Mouse (Mus musculus) CH12.LX (cell line): ENCODE measurements around the gene Cit. TPM values are rescaled to one million over a fixed set of nuclear protein-coding genes. Genes with fewer than 3 reads are reported as not detected.

ENCODE experiments used
- DNase-seq: peaks from one replicate; pipeline ENCODE4 v3.0.0-alpha.2; 2013; ENCODE audit errors: extremely low read depth
- H3K27ac ChIP-seq: 2 replicates; pipeline ENCODE4 v1.5.1; 2012; ENCODE audit warnings: low read depth, mild to moderate bottlenecking, control low read depth, moderate library complexity; ENCODE audit not compliant: insufficient read depth
- H3K27me3 ChIP-seq: replicated peaks from 2 replicates; pipeline ENCODE3; 2012; ENCODE audit warnings: inconsistent platforms
- H3K36me3 ChIP-seq, 2 experiments: replicated peaks in 1 of 2; 2 replicates each; pipeline versions ENCODE3 to v1.6.1; 2012; ENCODE audit warnings: inconsistent platforms in 1 of 2, low read length in 1 of 2, mild to moderate bottlenecking in 1 of 2, mixed read lengths in 1 of 2, moderate library complexity in 1 of 2; ENCODE audit not compliant: control insufficient read depth in 1 of 2, insufficient read depth in 1 of 2
- H3K4me1 ChIP-seq, 2 experiments: 2 replicates each; pipeline ENCODE4 v1.6.1; 2012; ENCODE audit warnings: inconsistent platforms in 1 of 2, moderate library complexity in 1 of 2; ENCODE audit not compliant: insufficient read depth in 2 of 2, control insufficient read depth in 1 of 2
- H3K4me2 ChIP-seq: 2 replicates; pipeline ENCODE4 v1.6.1; 2012; ENCODE audit warnings: low read depth, mild to moderate bottlenecking, control low read depth; ENCODE audit not compliant: poor library complexity, insufficient read depth, severe bottlenecking
- H3K4me3 ChIP-seq, 3 experiments: fragments of 150-350 bp in 1 of 3; sonication (generic) in 1 of 3; replicated peaks in 1 of 3; 2 replicates each; pipeline versions ENCODE3 to v1.5.1; 2011 to 2012; ENCODE audit warnings: low read depth in 2 of 3, low read length in 2 of 3, mild to moderate bottlenecking in 2 of 3, moderate library complexity in 2 of 3, control low read depth in 1 of 3, improper control_type of control experiment in 1 of 3, inconsistent platforms in 1 of 3, mixed read lengths in 1 of 3; ENCODE audit not compliant: poor library complexity in 1 of 3
- H3K79me2 ChIP-seq: replicated peaks from 2 replicates; pipeline ENCODE4 v1.6.1; 2012; ENCODE audit warnings: mild to moderate bottlenecking, moderate library complexity; ENCODE audit not compliant: control insufficient read depth, poor library complexity, insufficient read depth, severe bottlenecking; ENCODE audit errors: extremely low read depth
- H3K9ac ChIP-seq: 2 replicates; pipeline ENCODE4 v1.6.1; 2012; ENCODE audit warnings: low read depth, mild to moderate bottlenecking, control low read depth, moderate library complexity; ENCODE audit not compliant: insufficient read depth
- H3K9me3 ChIP-seq: replicated peaks from 2 replicates; pipeline ENCODE3; 2012; ENCODE audit warnings: low read length, inconsistent platforms, mixed read lengths
- BHLHE40 ChIP-seq: IDR thresholded peaks from 2 replicates; pipeline ENCODE4 v1.6.1; 2011; ENCODE audit warnings: mild to moderate bottlenecking, low read depth, low read length, improper control_type of control experiment
- CHD2 ChIP-seq: IDR thresholded peaks from 2 replicates; pipeline ENCODE4 v1.6.1; 2011; ENCODE audit warnings: low read length, improper control_type of control experiment
- CTCF ChIP-seq, 2 experiments: IDR thresholded peaks in 1 of 2; conservative IDR thresholded peaks in 1 of 2; 2 replicates each; pipeline ENCODE4 v1.5.1; 2011 to 2012; ENCODE audit warnings: low read depth in 2 of 2, low read length in 2 of 2, improper control_type of control experiment in 1 of 2, inconsistent platforms in 1 of 2, mild to moderate bottlenecking in 1 of 2, moderate library complexity in 1 of 2
- E2F4 ChIP-seq: IDR thresholded peaks from 2 replicates; pipeline ENCODE4 v1.6.1; 2011; ENCODE audit warnings: low read depth, low read length, improper control_type of control experiment; ENCODE audit not compliant: insufficient replicate concordance
- ELF1 ChIP-seq: IDR thresholded peaks from 2 replicates; pipeline ENCODE4 v1.6.1; 2014; ENCODE audit warnings: low read depth, mild to moderate bottlenecking, inconsistent platforms, low read length, improper control_type of control experiment
- ETS1 ChIP-seq: conservative IDR thresholded peaks from 2 replicates; pipeline ENCODE4 v1.6.1; 2012; ENCODE audit warnings: low read depth, mild to moderate bottlenecking, inconsistent platforms, low read length, improper control_type of control experiment, moderate library complexity
- HCFC1 ChIP-seq: IDR thresholded peaks from 2 replicates; pipeline ENCODE4 v1.6.1; 2012; ENCODE audit warnings: low read depth, mild to moderate bottlenecking, inconsistent platforms, low read length, improper control_type of control experiment
- JUN ChIP-seq: IDR thresholded peaks from 2 replicates; pipeline ENCODE4 v1.6.1; 2011; ENCODE audit warnings: low read depth, mild to moderate bottlenecking, low read length, improper control_type of control experiment, moderate library complexity; ENCODE audit not compliant: insufficient read depth
- JUND ChIP-seq: conservative IDR thresholded peaks from 2 replicates; pipeline ENCODE4 v1.6.1; 2011; ENCODE audit warnings: low read depth, low read length, improper control_type of control experiment
- KAT2A ChIP-seq: IDR thresholded peaks from 2 replicates; pipeline ENCODE4 v1.6.1; 2012; ENCODE audit warnings: low read length, improper control_type of control experiment, inconsistent platforms; ENCODE audit not compliant: insufficient replicate concordance
- MAFK ChIP-seq: IDR thresholded peaks from 2 replicates; pipeline ENCODE4 v1.6.1; 2011; ENCODE audit warnings: low read length, improper control_type of control experiment; ENCODE audit not compliant: insufficient replicate concordance
- MAX ChIP-seq: IDR thresholded peaks from 2 replicates; pipeline ENCODE4 v1.6.1; 2011; ENCODE audit warnings: low read length, improper control_type of control experiment
- MEF2A ChIP-seq: IDR thresholded peaks from 2 replicates; pipeline ENCODE4 v1.6.1; 2014; ENCODE audit warnings: low read depth, mild to moderate bottlenecking, inconsistent platforms, low read length, improper control_type of control experiment, borderline replicate concordance
- NELFE ChIP-seq: IDR thresholded peaks from 2 replicates; pipeline ENCODE4 v1.6.1; 2011; ENCODE audit warnings: low read depth, low read length, improper control_type of control experiment
- PAX5 ChIP-seq: IDR thresholded peaks from 2 replicates; pipeline ENCODE4 v1.6.1; 2012; ENCODE audit warnings: low read length, inconsistent platforms, mixed read lengths
- POLR2A ChIP-seq: IDR thresholded peaks from 2 replicates; pipeline ENCODE4 v1.6.1; 2011; ENCODE audit warnings: low read depth, mild to moderate bottlenecking, improper control_type of control experiment, low read length
- POLR2AphosphoS2 ChIP-seq: IDR thresholded peaks from 2 replicates; pipeline ENCODE4 v1.6.1; 2011; ENCODE audit warnings: low read depth, low read length, improper control_type of control experiment
- RAD21 ChIP-seq: IDR thresholded peaks from 2 replicates; pipeline ENCODE4 v1.6.1; 2011; ENCODE audit warnings: low read depth, mild to moderate bottlenecking, low read length, improper control_type of control experiment, moderate library complexity
- RCOR1 ChIP-seq: conservative IDR thresholded peaks from 2 replicates; pipeline ENCODE4 v1.6.1; 2012; ENCODE audit warnings: low read depth, mild to moderate bottlenecking, inconsistent platforms, low read length, improper control_type of control experiment
- SIN3A ChIP-seq: IDR thresholded peaks from 2 replicates; pipeline ENCODE4 v1.6.1; 2012; ENCODE audit warnings: low read length, improper control_type of control experiment, inconsistent platforms
- SMC3 ChIP-seq: IDR thresholded peaks from 2 replicates; pipeline ENCODE4 v1.6.1; 2011; ENCODE audit warnings: low read depth, low read length, improper control_type of control experiment
- TBP ChIP-seq: conservative IDR thresholded peaks from 2 replicates; pipeline ENCODE4 v1.6.1; 2011; ENCODE audit warnings: low read depth, low read length, improper control_type of control experiment
- TCF12 ChIP-seq: IDR thresholded peaks from 2 replicates; pipeline ENCODE4 v1.6.1; 2014; ENCODE audit warnings: low read depth, mild to moderate bottlenecking, inconsistent platforms, low read length, improper control_type of control experiment
- UBTF ChIP-seq: IDR thresholded peaks from 2 replicates; pipeline ENCODE4 v1.6.1; 2012; ENCODE audit warnings: low read depth, mild to moderate bottlenecking, inconsistent platforms, low read length, improper control_type of control experiment, moderate library complexity
- USF2 ChIP-seq: conservative IDR thresholded peaks from 2 replicates; pipeline ENCODE4 v1.6.1; 2011; ENCODE audit warnings: low read depth, low read length, improper control_type of control experiment
- ZC3H11A ChIP-seq: IDR thresholded peaks from 2 replicates; pipeline ENCODE4 v1.6.1; 2012; ENCODE audit warnings: low read depth, mild to moderate bottlenecking, inconsistent platforms, low read length, improper control_type of control experiment
- ZKSCAN1 ChIP-seq: IDR thresholded peaks from 2 replicates; pipeline ENCODE4 v1.6.1; 2012; ENCODE audit warnings: low read depth, inconsistent platforms, low read length, improper control_type of control experiment, borderline replicate concordance
- ZMIZ1 ChIP-seq: IDR thresholded peaks from 2 replicates; pipeline ENCODE4 v1.6.1; 2012; ENCODE audit warnings: low read depth, mild to moderate bottlenecking, inconsistent platforms, low read length, improper control_type of control experiment
- ZNF384 ChIP-seq: IDR thresholded peaks from 2 replicates; pipeline ENCODE4 v1.6.1; 2012; ENCODE audit warnings: low read depth, low read length, improper control_type of control experiment, inconsistent platforms
- dilution Hi-C: fragments of 300-500 bp; cut with MboI; formaldehyde crosslinking; loops from 2 replicates; pipeline ENCODE4 v1.14.3; 2020; ENCODE audit warnings: low sequenced_read_pairs; ENCODE audit not compliant: extremely low pct_unique_long_range_greater_than_20kb, extremely low pct_ligation_motif_present
- in situ Hi-C: fragments of 300-500 bp; cut with MboI; formaldehyde crosslinking; loops from 3 replicates; pipeline ENCODE4 v1.14.3; 2019; ENCODE audit warnings: low sequenced_read_pairs, low pct_ligation_motif_present, low pct_unique_long_range_greater_than_20kb, mixed read lengths
- polyA plus RNA-seq: library from polyadenylated mRNA; unstranded; fragments of >175 nt; gene quantifications from 2 replicates; pipeline ENCODE4 v1.2.1, GENCODE M21; 2012; ENCODE audit warnings: low read depth; ENCODE audit not compliant: insufficient read length
- total RNA-seq, 2 experiments: library from RNA; depleted of rRNA; stranded (reverse); fragments of 300-350 nt in 1 of 2; fragments of >200 nt in 1 of 2; gene quantifications; 2 replicates each; pipeline ENCODE4 v1.2.3; 2012 to 2014

The Cit gene
- total and polyA plus RNA-seq, 3 experiments, result 7.0 to 24.9 (median 16.2) TPM

GRCm38 (mm10) chr5:115985101-115985500 is 140.0 kb downstream of the Cit start:
- dilution Hi-C loops (no loop called here), in situ Hi-C loops (no loop called here)
- Histone ChIP-seq H3K27ac (no peak overlapping the region), H3K4me1 (peaks cover 5 to 34% of the 10 kb centered on the region in 2 experiments; a peak in 3 of 4 replicates), H3K4me2 (no peak overlapping the region), H3K9ac (no peak overlapping the region), H3K9me3 (no peaks in the 10 kb centered on the region), H3K36me3 (peaks cover 52 to 90% of the 10 kb centered on the region in 2 experiments), H3K4me3 (no peak overlapping the region), H3K79me2 (no peaks in the 10 kb centered on the region), H3K27me3 (no peaks in the 10 kb centered on the region)
- no peak for DNase-seq
- TF ChIP-seq SIN3A (no peak), SMC3 (no peak), USF2 (no peak), ZMIZ1 (no peak), MAX (no peak), TBP (no peak), RCOR1 (no peak), HCFC1 (no peak), TCF12 (no peak), JUND (no peak), POLR2A (no peak), CHD2 (no peak), E2F4 (no peak), MEF2A (no peak), UBTF (no peak), BHLHE40 (no peak), PAX5 (no peak), NELFE (no peak)

DNA sequence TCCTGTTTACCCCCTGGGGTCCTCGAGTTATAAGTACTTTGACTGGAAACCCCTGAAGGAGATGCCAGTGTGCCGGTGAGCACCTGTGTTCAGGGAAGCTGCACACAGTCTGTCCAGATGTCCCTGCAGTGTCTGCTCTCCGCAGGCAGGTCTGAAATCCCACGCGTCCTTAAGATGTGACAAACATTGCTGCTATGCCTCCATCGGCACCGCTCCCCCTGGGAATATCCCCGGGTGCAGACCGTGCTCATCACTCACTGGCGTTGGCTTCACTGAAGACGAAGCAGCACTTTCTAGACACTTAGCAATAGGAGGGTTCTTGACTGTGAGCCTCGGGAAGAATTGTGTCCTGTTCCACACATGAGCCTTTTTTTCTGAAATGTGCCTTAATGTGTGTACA is 142.2 kb downstream of the Cit start:
- dilution Hi-C loops, result no loop called here
- H3K9ac ChIP-seq, result no peak overlapping the region
- no peak for TF ChIP-seq KAT2A
- TF ChIP-seq TCF12, result no peak
- no peak for TF ChIP-seq ELF1
- TF ChIP-seq SMC3, result no peak
- TF ChIP-seq MAFK, result no peak
- no peak for TF ChIP-seq ZNF384
- TF ChIP-seq ZC3H11A, result no peak
- TF ChIP-seq ETS1, result no peak
- no peak for TF ChIP-seq JUND
- no peak for TF ChIP-seq CTCF (conservative IDR thresholded peaks at IDR 0.05 in 1 of 2, IDR thresholded peaks at IDR 0.05 in 1 of 2; ENCODE audit: low read depth in 2 of 2, low read length in 2 of 2)
- TF ChIP-seq ZMIZ1, result no peak
- no peak for TF ChIP-seq UBTF
- no peak for TF ChIP-seq MAX
- no peak for TF ChIP-seq POLR2AphosphoS2
- no peak for TF ChIP-seq ZKSCAN1
- no peak for TF ChIP-seq JUN
- TF ChIP-seq E2F4, result no peak
- TF ChIP-seq RAD21, result no peak
- TF ChIP-seq MEF2A, result no peak
- H3K36me3 ChIP-seq, result peaks cover 51 to 93% of the 10 kb centered on the region in 2 experiments
- DNase-seq, result no peak
- in situ Hi-C loops, result no loop called here
- no peak overlapping the region for H3K4me2 ChIP-seq
- H3K27me3 ChIP-seq, result no peaks in the 10 kb centered on the region
- no peak overlapping the region; the same call in 1 of the 2 replicates for H3K27ac ChIP-seq
- peaks cover 5 to 34% of the 10 kb centered on the region in 2 experiments; a peak in 3 of 4 replicates for H3K4me1 ChIP-seq
- H3K4me3 ChIP-seq, result no peak overlapping the region
- no peaks in the 10 kb centered on the region for H3K79me2 ChIP-seq
- H3K9me3 ChIP-seq, result peaks cover 6% of the 10 kb centered on the region
